Mouse (Mus musculus): ENCODE measurements around the gene Fgfr2. TPM values are rescaled to one million over a fixed set of nuclear protein-coding genes. Genes with fewer than 3 reads are reported as not detected.
A peak's percentile ranks its signal among the peaks of the same experiment; 100 is the strongest.

Gene Fgfr2
- polyA plus RNA-seq, 1 experiment, result 52.3 TPM

DNA sequence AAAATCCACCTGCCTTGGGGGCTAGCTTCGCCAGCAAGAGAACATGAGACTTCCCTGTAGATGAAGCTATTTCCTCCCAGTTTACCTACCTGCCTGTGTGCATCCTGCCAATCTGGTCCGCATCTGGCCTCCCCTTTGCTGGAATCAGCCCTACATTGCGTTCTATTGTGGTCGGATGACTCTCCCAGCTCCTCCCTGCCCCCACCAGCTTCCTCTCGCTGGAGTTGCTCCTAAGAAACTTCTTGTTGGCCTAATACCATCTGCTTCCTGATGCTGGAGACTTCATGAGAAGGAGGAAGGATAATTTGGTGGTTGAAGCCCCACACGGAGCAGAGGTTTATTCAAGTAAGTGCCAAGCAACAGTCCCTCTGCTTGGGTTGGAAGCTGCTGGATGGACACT is 2807.9 kb downstream of the Fgfr2 start:
- DNase-seq (ENCODE audit: low read depth), result no peak
- TF ChIP-seq CTCF (IDR thresholded peaks at IDR 0.05; ENCODE audit: borderline replicate concordance, extremely low read depth, insufficient read depth, insufficient read length) (no peak), POLR2A (IDR thresholded peaks at IDR 0.05; ENCODE audit: borderline replicate concordance, extremely low read depth, insufficient read depth, insufficient read length, poor library complexity, severe bottlenecking) (no peak)

DNA sequence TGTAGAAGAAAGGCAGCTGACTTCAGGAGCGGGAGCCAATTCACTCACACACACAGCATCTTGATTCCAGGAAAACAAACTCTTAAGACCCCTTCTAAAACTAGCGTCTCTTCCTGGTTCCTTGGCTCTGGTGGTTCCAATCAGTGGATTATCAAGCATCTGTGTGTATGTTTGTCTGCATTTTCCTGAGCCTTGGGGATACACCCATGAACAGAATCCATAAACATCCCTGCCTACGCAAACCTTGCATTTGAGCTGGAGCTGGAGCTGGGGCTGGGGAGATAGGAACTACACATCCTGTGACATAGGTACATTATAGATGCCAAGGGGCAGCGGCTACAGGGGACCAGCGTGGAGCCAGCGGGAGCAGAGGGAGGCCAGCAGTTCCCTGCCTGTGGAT is 2808.5 kb downstream of the Fgfr2 start:
- no peak for DNase-seq (ENCODE audit: low read depth)
- no peak for TF ChIP-seq POLR2A (IDR thresholded peaks at IDR 0.05; ENCODE audit: borderline replicate concordance, extremely low read depth, insufficient read depth, insufficient read length, poor library complexity, severe bottlenecking)
- no peak for TF ChIP-seq CTCF (IDR thresholded peaks at IDR 0.05; ENCODE audit: borderline replicate concordance, extremely low read depth, insufficient read depth, insufficient read length)

DNA sequence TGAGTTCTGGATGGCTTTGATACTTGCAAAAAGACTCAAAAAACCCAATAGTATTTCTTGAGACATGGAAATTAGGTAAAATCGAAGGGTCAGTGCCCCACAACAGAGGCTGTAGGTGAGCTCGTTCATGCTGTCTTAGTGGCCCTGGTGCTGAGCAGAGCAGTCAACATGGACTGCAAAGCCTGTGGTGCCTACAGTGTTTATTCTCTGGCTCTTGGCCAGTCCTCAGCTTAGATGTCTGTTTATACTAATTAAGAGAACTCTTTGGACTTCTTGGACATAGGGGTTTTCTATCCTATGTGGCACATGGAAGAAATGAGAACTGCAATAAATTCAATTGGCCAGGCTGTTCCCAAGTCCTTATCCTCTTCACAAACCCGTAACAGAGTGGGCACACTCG is 2811.8 kb downstream of the Fgfr2 start:
- no peak for DNase-seq (ENCODE audit: low read depth)
- TF ChIP-seq POLR2A (IDR thresholded peaks at IDR 0.05; ENCODE audit: borderline replicate concordance, extremely low read depth, insufficient read depth, insufficient read length, poor library complexity, severe bottlenecking) (no peak), CTCF (IDR thresholded peaks at IDR 0.05; ENCODE audit: borderline replicate concordance, extremely low read depth, insufficient read depth, insufficient read length) (no peak)

DNA sequence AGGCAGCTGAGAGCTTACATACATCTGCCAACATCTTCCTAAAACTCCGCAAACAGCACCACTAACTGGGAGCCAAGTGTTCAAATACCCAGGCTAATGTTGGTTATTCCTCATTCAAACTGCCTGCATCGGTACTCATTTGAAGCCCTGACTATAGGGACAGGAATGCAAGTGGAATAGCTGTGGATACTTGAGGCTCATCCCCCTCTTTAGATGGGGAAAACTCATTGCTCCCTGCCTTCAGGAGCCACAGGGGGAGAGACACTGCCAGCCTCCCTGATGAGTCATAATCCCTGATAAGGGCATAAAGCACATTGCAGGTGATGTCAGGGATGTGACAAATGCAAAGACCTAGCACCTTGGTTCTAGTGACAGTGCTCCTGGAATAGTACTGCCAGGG is 2814.0 kb downstream of the Fgfr2 start:
- TF ChIP-seq CTCF (IDR thresholded peaks at IDR 0.05; ENCODE audit: borderline replicate concordance, extremely low read depth, insufficient read depth, insufficient read length) (no peak), POLR2A (IDR thresholded peaks at IDR 0.05; ENCODE audit: borderline replicate concordance, extremely low read depth, insufficient read depth, insufficient read length, poor library complexity, severe bottlenecking) (no peak)
- DNase-seq (ENCODE audit: low read depth), result no peak

DNA sequence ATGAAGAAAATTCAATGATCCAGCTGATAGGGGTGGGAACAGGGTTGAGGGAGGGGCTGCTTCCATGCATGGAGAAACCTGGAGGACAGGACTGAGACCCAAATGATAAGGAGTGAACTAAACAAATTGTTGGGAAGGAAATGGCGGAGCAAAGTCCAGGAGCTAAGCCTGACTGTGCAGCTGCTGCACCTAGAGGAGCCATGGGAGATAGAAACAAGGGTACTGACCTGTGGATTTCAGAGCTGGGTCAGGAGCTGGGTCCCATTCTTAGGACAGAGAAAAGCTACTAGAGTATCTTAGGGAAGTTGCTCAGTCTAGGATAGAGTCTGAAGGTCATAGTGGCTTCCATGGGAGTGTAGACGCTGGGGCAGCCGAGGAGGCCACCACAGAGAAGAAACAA is 2816.1 kb downstream of the Fgfr2 start:
- no peak for DNase-seq (ENCODE audit: low read depth)
- no peak for TF ChIP-seq POLR2A (IDR thresholded peaks at IDR 0.05; ENCODE audit: borderline replicate concordance, extremely low read depth, insufficient read depth, insufficient read length, poor library complexity, severe bottlenecking)
- TF ChIP-seq CTCF (IDR thresholded peaks at IDR 0.05; ENCODE audit: borderline replicate concordance, extremely low read depth, insufficient read depth, insufficient read length), result no peak

DNA sequence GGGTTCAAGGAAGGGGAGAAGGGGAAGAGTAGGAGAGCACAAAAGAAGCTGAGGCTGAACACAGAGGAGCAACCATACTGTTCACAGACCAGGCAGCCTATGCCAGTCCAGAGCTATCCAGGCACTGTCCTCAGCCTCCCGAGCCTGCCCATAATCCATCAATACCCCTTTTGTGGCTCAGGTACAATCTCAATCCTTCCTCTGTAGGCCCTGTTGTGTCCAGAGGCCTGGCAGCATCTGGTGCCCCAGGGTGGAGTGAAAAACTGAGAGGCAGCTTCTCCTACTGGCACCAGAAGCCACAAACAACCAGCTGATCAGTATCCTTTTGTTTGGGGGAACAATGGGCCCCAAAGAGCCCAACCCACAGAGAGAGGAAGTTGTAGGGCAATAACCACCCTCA is 2818.5 kb downstream of the Fgfr2 start:
- DNase-seq (ENCODE audit: low read depth), result no peak
- TF ChIP-seq POLR2A (IDR thresholded peaks at IDR 0.05; ENCODE audit: borderline replicate concordance, extremely low read depth, insufficient read depth, insufficient read length, poor library complexity, severe bottlenecking) (no peak), CTCF (IDR thresholded peaks at IDR 0.05; ENCODE audit: borderline replicate concordance, extremely low read depth, insufficient read depth, insufficient read length) (no peak)

DNA sequence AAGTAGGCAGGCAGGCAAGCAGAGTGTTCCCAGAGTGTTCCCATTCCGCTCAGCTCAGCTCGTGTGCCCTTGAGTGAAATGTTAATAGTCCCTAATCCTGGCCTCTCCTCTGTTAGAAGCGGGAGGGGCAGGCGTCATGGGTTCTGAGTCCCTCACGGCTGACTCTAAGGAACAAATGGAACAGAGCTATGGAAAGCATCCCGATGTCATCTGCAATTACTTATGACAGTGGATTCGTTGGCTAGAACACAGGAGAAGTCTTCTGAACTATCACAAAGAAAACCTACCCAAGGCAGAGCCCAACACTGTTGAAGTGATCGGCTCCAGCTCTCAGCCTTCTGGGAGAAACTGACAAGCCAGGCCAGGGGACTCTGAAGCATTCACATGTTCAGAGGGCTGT is 2819.7 kb downstream of the Fgfr2 start:
- TF ChIP-seq CTCF (IDR thresholded peaks at IDR 0.05; ENCODE audit: borderline replicate concordance, extremely low read depth, insufficient read depth, insufficient read length) (no peak), POLR2A (IDR thresholded peaks at IDR 0.05; ENCODE audit: borderline replicate concordance, extremely low read depth, insufficient read depth, insufficient read length, poor library complexity, severe bottlenecking) (no peak)
- no peak for DNase-seq (ENCODE audit: low read depth)

DNA sequence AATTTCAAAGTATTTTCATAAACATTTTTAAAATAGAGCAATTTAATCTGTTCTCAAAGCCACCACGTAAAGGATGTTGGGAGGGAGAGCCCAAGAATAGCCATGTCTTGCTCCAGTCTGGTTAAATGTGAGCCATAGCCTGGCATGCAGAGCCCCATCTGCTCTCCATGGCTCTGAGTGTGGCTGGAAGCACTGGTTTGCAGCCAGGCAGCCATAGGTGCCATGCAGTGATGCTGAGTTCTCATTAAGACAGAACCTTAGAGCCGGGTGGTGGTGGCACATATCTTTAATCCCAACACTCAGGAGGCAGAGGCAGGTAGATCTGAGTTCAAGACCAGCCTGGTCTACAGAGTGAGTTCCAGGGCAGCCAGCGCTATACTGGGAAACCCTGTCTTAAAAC is 2822.5 kb downstream of the Fgfr2 start:
- DNase-seq (ENCODE audit: low read depth), result no peak
- no peak for TF ChIP-seq POLR2A (IDR thresholded peaks at IDR 0.05; ENCODE audit: borderline replicate concordance, extremely low read depth, insufficient read depth, insufficient read length, poor library complexity, severe bottlenecking)
- TF ChIP-seq CTCF (IDR thresholded peaks at IDR 0.05; ENCODE audit: borderline replicate concordance, extremely low read depth, insufficient read depth, insufficient read length), result no peak

DNA sequence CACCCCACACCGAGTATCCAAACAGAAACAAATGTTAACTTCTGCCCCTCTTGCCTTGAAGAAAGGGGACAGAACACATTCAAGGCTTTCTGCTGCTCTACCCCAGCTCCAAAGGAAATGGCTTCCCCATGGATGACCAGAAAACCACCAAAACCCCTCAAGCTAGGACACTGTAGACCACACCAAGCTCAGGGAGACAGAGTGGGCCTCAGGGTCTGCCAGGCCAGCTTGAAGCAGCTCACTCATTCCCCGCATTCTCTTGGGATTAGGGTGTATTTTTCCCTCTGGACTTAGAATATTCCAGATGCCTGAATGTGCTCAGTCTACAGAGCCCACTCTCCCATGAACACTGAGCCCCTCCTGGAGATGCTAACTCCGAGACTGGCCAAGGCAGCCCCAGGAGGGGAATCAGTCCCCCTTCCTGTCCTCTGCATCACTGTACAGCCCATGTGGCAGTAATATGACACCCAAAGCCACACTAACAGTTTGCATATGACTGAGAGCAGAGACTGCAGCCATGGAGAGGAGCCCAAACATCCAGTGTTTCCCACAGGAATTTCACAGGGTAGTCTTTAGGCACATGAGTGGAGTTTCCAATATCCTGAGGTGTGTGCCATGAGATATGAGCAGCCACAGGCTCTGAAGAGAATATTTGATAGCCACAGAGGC is 2824.1 kb downstream of the Fgfr2 start:
- TF ChIP-seq CTCF (IDR thresholded peaks at IDR 0.05; ENCODE audit: borderline replicate concordance, extremely low read depth, insufficient read depth, insufficient read length) (no peak), POLR2A (IDR thresholded peaks at IDR 0.05; ENCODE audit: borderline replicate concordance, extremely low read depth, insufficient read depth, insufficient read length, poor library complexity, severe bottlenecking) (no peak)
- DNase-seq (ENCODE audit: low read depth), result no peak

DNA sequence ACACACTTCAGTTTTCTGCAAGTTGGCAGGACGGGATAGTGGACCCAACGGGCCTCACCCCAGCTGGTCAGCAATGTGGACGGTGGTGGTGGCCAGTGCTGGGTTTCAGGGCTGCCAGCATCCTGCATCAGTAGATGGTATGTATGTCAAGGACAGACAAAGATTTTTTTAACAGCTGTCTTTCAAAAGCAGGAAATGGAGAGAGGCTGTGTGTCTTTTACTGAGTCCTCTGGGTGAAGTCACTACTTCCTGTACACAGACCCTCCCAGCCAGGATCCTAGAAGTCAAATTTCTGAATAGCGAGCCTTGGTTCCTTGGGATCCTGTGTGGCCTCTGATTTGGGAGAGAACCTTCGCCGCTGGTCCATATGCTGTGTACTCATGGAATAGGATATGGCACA is 2832.0 kb downstream of the Fgfr2 start:
- DNase-seq (ENCODE audit: low read depth), result no peak
- TF ChIP-seq POLR2A (IDR thresholded peaks at IDR 0.05; ENCODE audit: borderline replicate concordance, extremely low read depth, insufficient read depth, insufficient read length, poor library complexity, severe bottlenecking) (no peak), CTCF (IDR thresholded peaks at IDR 0.05; ENCODE audit: borderline replicate concordance, extremely low read depth, insufficient read depth, insufficient read length) (no peak)

DNA sequence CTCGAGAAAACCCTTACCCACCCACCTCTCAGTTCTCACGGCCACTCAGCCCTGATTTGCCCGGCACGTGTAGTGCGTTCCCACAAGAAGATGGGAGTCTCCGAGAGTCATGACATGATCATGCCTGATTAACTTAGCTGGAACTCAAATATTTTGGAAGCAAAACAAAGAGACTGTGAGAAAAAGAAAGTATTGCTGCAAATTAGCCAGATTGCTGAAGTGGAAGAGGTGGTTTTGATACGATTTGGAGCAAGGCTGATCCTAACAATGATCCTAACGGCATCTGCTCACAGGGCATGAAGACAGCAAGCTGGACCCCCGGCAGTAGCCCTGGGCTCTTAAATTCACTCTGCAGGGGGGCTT is 2833.7 kb downstream of the Fgfr2 start:
- peak; percentile 49 for DNase-seq (ENCODE audit: low read depth)
- no peak for TF ChIP-seq POLR2A (IDR thresholded peaks at IDR 0.05; ENCODE audit: borderline replicate concordance, extremely low read depth, insufficient read depth, insufficient read length, poor library complexity, severe bottlenecking)
- no peak for TF ChIP-seq CTCF (IDR thresholded peaks at IDR 0.05; ENCODE audit: borderline replicate concordance, extremely low read depth, insufficient read depth, insufficient read length)

DNA sequence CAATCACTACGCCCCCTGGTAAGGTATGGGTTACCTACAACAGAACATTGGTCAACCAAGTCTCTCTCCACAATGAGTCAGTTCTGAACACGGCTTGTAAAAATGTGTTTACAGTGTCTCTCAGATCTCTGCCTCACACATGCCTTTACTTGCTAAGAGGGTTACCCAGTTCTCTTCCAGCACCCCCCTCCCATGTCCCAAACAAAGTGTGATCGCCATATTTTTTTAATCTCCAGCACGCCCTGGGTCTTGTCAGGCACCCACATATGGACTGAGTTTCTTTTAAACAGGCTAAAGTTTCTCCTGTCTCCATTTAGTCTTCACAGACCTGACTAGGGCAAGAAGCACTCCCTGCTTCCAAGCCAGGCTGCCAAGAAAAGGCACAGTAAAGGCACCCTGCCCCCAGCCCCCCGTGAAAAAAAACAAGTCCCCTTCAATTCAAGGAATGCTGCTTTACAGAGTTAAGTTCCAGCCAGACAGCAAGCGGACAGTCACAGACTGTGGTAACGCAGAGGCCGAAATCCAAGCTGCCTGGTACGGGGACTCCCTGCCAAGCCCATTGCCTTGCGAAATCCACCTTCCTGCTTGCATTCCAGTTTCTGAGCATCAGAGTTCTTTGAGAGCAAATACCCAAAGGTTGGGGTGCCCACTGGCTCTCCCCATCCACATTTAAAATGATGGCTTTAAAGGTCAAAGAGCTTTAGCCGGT is 2834.3 kb downstream of the Fgfr2 start:
- no peak for DNase-seq (ENCODE audit: low read depth)
- no peak for TF ChIP-seq CTCF (IDR thresholded peaks at IDR 0.05; ENCODE audit: borderline replicate concordance, extremely low read depth, insufficient read depth, insufficient read length)
- no peak for TF ChIP-seq POLR2A (IDR thresholded peaks at IDR 0.05; ENCODE audit: borderline replicate concordance, extremely low read depth, insufficient read depth, insufficient read length, poor library complexity, severe bottlenecking)

Data from brain, embryonic 14.5 days (tissue).